Mouse (Mus musculus): Measurements from ENCODE around the gene Mb21d2.

DNA sequence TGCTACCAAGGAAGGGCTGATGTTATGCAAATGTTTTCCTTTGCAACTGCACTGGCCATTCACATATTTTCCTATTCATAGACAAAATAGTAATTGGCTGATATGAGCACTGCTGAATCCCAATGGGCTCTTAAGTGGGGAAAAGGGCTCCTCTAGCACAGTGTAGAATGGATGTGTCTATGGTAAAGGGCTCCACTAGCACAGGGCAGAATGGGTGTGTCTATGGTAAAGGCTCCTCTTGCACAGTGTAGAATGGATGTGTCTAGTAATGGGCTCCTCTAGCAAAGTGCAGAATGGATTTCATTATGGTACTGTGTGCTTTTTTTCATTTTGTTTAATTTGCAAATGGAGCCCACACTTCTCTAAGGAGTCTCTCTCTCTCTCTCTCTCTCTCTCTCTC, 33.5 kb upstream of the Mb21d2 start:
- TF ChIP-seq HCFC1 (IDR thresholded peaks at IDR 0.05; ENCODE audit: low read depth, low read length) (no peak), CTCF (IDR thresholded peaks at IDR 0.05 in 2 of 3, conservative IDR thresholded peaks at IDR 0.05 in 1 of 3; ENCODE audit: control insufficient read depth in 1 of 3, insufficient read depth in 1 of 3, low read depth in 2 of 3, low read length in 3 of 3, poor library complexity in 1 of 3, severe bottlenecking in 1 of 3) (no peak), POLR2AphosphoS5 (IDR thresholded peaks at IDR 0.05; ENCODE audit: borderline replicate concordance, low read depth, low read length) (no peak), MAZ (IDR thresholded peaks at IDR 0.05; ENCODE audit: low read depth, low read length) (no peak), TAL1 (IDR thresholded peaks at IDR 0.05; ENCODE audit: low read length) (no peak), POLR2A (IDR thresholded peaks at IDR 0.05; ENCODE audit: control insufficient read depth in 1 of 2, insufficient read depth in 1 of 2, low read depth in 1 of 2, low read length in 2 of 2, poor library complexity in 1 of 2) (no peak), ETS1 (IDR thresholded peaks at IDR 0.05; ENCODE audit: low read depth, low read length) (no peak), ZC3H11A (IDR thresholded peaks at IDR 0.05; ENCODE audit: low read depth, low read length) (no peak), ELF1 (IDR thresholded peaks at IDR 0.05; ENCODE audit: low read depth, low read length) (no peak), POLR2AphosphoS2 (IDR thresholded peaks at IDR 0.05; ENCODE audit: low read length) (no peak)
